Mouse (Mus musculus) adrenal gland, adult (tissue): ENCODE results near the gene Rora.

Experiments
- DNase-seq, 2 experiments: peaks; one replicate each; pipeline ENCODE4 v3.0.0; 2022 to 2023; ENCODE audit warnings: low spot score in 1 of 2; ENCODE audit not compliant: inconsistent age in 2 of 2

Rora gene

GRCm38 (mm10) chr9:69272884-69273283 is 619.3 kb downstream of the Rora start:
- no peak for DNase-seq

GRCm38 (mm10) chr9:69274766-69275485 is 621.3 kb downstream of the Rora start:
- DNase-seq, result peak in 1 of 2 experiments; percentile 83

DNA sequence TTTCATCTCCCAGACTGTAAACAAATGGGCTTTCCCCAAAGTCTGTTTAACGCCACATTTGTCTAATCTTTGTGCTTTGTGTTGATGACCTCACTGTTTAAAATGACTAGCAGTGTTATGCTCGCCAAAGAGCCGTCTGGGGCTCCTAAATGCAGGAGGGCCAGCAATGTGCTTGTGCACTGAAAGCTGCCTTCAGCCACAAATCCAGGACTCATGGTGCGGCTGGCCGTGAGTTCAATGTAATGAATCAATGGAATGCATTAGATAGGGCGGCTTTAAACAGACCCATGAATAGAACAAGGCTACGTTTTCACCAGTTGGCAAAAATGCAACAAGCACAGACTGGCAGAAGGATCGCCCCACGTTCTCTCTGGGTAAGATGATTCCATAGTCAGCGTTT is 623.7 kb downstream of the Rora start:
- no peak for DNase-seq

- no peak for DNase-seq
Observed at GRCm38 (mm10) chr9:69285011-69285410, 631.4 kb downstream of the Rora start.

DNA sequence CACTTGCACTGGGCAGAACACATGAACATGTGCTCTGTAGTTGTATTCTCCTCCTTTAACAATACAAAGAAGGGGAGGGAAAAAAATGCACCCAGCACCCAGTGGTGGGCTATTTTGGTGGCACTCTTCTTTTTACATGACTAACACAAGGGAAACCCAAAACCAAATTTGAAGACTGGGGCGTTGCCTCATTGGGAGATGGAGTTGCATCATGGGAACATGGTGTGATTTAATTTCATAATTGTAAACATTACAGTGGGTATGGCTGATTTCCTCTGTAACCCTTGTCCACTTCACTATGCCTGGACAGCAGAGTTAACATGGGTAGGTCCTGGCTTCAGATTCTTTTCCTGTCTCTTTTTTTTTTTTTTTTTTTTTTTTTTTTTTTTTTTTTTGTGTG is 634.5 kb downstream of the Rora start:
- peak in 1 of 2 experiments; percentile 60 for DNase-seq

DNA sequence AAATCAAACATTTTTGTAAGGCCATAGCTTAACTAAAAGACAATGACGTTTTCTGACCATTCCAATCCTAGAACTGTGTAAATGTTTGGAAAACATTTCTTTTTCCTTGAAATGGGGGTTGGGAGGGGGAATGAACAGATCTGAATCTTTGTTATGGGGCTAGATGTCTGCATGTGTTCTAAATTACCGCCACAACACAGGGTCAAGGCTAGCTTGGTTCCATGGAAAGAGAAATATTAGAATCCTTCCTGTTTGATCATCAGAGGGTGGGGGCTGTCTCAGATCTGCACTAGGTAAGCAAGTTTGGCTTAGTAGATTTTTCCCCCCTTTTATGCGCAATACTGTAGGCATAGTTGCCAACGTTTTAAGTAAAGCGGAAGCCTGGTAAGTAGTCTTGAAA is 635.0 kb downstream of the Rora start:
- DNase-seq, result peak in 1 of 2 experiments; percentile 72

- peak; percentile 95 to 97 for DNase-seq
Observed at GRCm38 (mm10) chr9:69289056-69290017, 635.8 kb downstream of the Rora start.

DNA sequence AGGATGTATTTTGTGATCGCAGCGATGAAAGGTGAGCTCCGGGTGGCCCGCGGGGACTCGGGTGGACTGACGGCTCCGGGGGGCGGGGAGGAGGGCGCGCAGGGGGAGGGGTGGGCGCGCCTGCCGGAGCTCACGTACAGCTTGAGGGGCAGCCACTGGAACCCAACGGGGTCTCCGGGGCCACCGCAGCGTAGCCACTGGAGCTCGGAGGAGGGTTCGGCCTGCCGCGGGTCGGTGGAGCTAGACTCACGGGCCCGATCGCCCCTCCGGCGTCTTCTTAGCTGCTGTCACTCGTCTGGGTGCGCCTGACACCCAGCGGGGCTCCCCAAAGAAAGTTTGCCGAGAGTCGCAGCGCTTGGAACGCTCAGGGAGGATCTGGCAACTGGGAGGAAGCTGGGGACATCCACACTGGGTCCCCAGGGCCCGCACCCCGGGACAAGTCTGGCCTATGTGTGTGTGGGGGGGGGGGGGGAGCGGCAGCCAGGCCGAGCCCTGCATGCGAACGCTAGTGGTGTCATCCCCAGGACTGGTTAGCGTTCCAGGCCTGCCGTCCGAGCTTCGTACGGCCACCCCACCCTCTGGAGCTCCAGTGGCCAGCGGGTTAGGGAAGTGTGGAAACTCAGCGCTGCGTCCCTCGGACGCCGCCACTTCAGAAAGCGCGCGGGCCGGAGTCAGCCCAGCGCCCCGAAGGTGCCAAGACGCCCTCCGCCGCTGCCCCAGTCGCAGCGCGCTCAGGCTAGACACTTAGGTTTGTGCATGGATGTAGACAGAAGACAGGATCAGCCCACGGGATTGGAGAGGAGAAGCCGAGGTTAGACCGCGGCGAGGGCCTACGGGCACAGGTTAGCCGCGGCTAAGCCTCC is 636.7 kb downstream of the Rora start:
- peak; percentile 58 to 87 for DNase-seq

GRCm38 (mm10) chr9:69290881-69291450 is 637.4 kb downstream of the Rora start:
- DNase-seq, result peak in 1 of 2 experiments; percentile 62

- no peak for DNase-seq
Observed at GRCm38 (mm10) chr9:69291451-69291850, 637.9 kb downstream of the Rora start.

DNA sequence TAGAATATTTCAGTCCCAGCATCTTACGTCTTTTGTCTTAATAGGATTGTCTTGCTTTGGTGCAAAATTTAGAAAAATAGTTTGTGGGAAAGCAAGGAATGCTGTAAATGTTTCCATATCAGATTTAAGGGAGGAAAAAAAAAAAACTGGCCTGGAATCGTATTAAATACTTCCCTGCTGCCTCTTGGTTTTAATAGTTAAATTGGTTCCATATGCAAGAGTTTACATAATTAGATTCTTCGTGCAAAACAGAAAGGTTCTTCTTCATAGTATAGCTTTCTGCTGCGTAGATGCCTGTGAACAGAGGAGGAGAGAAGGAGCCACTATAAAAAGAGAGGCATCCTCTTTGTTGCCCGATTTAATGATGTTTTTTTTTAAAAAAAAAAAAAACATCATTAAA is 638.8 kb downstream of the Rora start:
- no peak for DNase-seq

GRCm38 (mm10) chr9:69292776-69293687 is 639.4 kb downstream of the Rora start:
- DNase-seq, result peak in 1 of 2 experiments; percentile 59

GRCm38 (mm10) chr9:69293688-69294074 is 640.1 kb downstream of the Rora start:
- DNase-seq, result peak in 1 of 2 experiments; percentile 73

GRCm38 (mm10) chr9:69294426-69294825 is 640.8 kb downstream of the Rora start:
- DNase-seq, result peak in 1 of 2 experiments; percentile 32

DNA sequence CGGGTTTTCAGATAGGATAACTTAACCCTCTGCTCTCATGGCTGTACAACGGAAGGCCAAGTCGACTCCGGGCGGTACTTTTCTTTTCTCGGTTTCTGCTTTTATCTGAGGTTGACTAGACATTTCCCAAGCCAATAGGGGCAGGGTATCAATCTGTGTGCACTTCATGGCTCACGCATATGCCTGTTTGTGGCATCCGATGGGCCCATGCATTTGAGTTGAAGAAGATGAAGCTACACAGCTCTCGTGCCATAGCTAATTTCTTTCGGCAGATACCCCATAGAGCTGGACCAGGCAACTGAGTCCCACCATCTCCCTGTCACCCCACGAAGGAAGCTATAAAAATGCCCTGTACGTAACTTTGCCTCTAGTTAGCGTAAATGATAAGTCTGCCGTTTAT is 641.3 kb downstream of the Rora start:
- peak in 1 of 2 experiments; percentile 41 for DNase-seq

GRCm38 (mm10) chr9:69295826-69296225 is 642.2 kb downstream of the Rora start:
- DNase-seq, result peak in 1 of 2 experiments; percentile 42

- DNase-seq, result peak in 1 of 2 experiments; percentile 91
Observed at GRCm38 (mm10) chr9:69296418-69296817, 642.8 kb downstream of the Rora start.

DNA sequence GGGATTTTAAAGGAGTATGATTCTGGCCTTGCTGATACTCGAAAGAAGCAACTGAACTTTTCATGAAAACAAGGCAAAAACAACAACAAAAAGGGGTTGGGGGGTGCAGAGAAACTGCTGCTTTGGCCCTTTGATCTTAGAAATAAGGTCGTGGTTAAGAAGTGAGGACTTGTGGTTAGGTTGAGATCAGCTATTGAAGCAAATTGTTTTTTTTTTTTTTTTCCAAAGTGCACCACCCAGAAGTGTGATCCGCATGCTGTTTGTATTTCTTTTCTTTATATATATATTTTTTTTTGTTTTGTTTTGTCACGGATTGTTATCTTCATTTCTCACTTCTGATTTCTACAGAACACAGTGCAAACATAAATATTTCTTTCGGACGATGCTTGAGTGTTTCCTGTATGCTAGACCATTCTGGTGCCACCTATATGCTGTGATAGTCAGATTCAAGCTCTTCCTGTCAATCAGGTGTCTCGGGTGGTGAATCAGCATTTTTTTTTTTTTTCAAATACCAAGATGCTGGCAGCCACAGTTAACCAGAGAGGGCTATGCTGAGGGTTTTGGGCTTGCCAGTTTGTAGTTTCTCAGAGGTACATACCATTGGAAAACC is 644.3 kb downstream of the Rora start:
- peak in 1 of 2 experiments; percentile 43 for DNase-seq
